Mouse (Mus musculus): ENCODE measurements around the gene Prdm11. TPM values are rescaled to one million over a fixed set of nuclear protein-coding genes. Genes with fewer than 3 reads are reported as not detected.

The Prdm11 gene
- 1.8 and 1.9 TPM in 2 replicates for polyA plus RNA-seq (2015; fragmentation: Nextera tagmentation; extraction: Ambion mirVana)

DNA sequence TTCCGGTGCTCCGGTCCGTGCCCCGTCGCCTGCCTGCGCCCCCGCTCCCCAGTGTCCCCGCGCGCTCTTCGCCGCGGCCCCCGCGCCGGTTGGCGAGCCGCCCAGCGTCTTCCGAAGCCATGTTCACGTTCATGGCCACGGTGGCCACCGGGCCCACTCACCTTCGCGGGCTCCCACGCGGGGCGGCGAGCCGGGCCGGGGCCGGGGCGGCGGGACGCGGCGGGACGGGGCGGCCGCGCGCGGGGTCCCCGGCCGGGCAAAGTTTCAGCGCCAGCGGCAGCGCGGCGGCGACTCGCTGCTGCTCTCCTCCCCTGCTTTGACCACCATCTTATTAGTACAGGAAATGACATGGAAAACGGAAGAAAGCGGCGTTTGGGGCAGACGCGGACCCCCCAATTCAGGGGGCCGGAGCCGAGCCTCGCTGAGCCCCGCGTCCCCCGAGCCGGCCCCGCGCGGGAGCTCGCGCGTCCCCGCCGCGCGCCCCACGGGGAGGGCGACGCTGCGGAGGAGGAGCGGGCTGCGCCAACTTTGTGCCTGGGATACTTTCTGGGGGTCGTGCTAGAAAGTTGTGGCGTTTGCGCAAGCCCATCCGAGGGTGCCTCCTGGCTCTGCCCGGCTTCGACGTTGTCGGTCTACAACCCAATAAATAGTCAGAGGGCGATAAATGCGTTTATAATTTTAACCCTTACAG, at the start of gene Prdm11:
Gene Prdm11 (minus strand): TSS at position 350 of the 691 bp plus-strand sequence.

Other genes with a start within 250 kb of the Prdm11 start
- 1.6 and 2.5 TPM in 2 replicates for gene Syt13, start 131.1 kb downstream of the Prdm11 start, polyA plus RNA-seq (2015; fragmentation: Nextera tagmentation; extraction: Ambion mirVana)
- gene Trp53i11, start 141.4 kb upstream of the Prdm11 start, polyA plus RNA-seq (2015; fragmentation: Nextera tagmentation; extraction: Ambion mirVana): 14.9 and 16.5 TPM in 2 replicates

Data from skeletal muscle tissue, postnatal 0 days (tissue).